Mouse (Mus musculus): ENCODE results near the gene Psmd11.

DNA sequence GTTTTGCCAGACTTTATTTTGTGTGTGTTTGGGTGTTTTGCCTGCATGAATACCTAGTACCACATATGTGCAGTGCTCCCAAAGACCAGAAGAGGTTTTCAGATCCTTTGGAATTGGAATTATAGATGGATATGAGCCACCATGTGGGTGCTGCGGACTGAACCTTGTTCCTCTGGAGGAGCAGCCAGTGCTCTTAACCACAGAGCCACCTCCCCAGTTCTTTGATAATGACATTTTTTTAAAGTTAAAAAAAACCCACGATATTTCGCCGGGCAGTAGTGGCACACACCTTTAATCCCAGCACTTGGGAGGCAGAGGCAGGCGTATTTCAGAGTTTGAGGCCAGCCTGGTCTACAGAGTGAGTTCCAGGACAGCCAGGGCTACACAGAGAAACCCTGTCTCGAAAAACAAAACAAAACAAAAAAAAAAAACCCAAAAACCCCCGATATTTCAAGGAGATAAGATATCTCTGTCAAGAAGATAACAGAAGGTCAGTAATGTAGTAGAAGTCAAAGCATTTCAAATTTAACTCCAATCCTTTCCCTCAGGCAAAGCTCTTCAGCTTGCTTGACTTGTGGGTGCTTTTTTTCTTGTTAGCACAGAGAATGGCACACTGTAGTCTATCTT, 6.9 kb upstream of the Psmd11 start:
- TF ChIP-seq CTCF (IDR thresholded peaks at IDR 0.05; ENCODE audit: low read depth) (no peak), EP300 (IDR thresholded peaks at IDR 0.05; ENCODE audit: low read depth) (no peak)

Data from liver, embryonic 14.5 days (tissue).